Mouse (Mus musculus): ENCODE measurements at regions not wholly inside any gene's neighbourhood (a gene's known extent, or its start where the extent isn't known, plus 50 kb on each side); places are given as distances from the start of the nearest gene placed in this dataset.
A peak's percentile ranks its signal among the peaks of the same experiment; 100 is the strongest.
"Not testable (repeated sequence)": the region's sequence is repeated elsewhere in the genome, so short reads cannot be mapped to it uniquely, and the experiment has no call there.

GRCm38 (mm10) chrX:50580200-50580599 lies 151.9 kb upstream of the Olfr1324 start:
- Histone ChIP-seq H3K36me3 (ENCODE audit: control insufficient read depth) (peaks cover 4% of the 10 kb centered on the region), H3K4me3 (replicated peaks) (peak overlapping the region; percentile 24), H3K4me1 (ENCODE audit: control insufficient read depth) (no peaks in the 10 kb centered on the region), H3K9me3 (ENCODE audit: control insufficient read depth, low read length) (no peaks in the 10 kb centered on the region), H3K27me3 (ENCODE audit: control insufficient read depth) (no peaks in the 10 kb centered on the region)
- TF ChIP-seq TAL1 (IDR thresholded peaks at IDR 0.05; ENCODE audit: low read length): no peak
- no peak for TF ChIP-seq GATA1 (IDR thresholded peaks at IDR 0.05; ENCODE audit: low read length)

DNA sequence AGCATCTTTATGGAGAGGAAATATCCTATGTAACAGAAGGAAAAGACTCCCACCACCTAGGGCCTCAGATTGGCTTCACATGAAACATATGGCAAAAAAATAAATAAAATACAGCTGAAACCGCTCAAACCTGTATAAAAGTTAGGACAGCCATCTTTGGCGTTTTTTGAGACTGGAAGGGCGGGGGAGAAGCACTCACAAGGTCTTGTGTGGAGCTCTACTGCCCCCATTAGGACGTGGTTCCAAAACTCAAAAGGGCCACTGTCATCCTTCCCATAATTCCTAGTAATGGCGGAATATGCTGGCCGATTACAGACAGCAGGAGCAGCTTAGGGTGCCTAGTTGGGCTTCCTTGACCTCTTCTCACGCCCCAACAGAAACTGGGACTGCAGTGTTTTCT lies 148.5 kb upstream of the Olfr1324 start:
- H3K9me3 ChIP-seq (ENCODE audit: control insufficient read depth, low read length): no peaks in the 10 kb centered on the region
- no peaks in the 10 kb centered on the region for H3K27me3 ChIP-seq (ENCODE audit: control insufficient read depth)
- no peak for TF ChIP-seq TAL1 (IDR thresholded peaks at IDR 0.05; ENCODE audit: low read length)
- TF ChIP-seq GATA1 (IDR thresholded peaks at IDR 0.05; ENCODE audit: low read length): no peak
- H3K4me3 ChIP-seq (replicated peaks): peak overlapping the region; percentile 18
- peaks cover 4% of the 10 kb centered on the region for H3K36me3 ChIP-seq (ENCODE audit: control insufficient read depth)
- H3K4me1 ChIP-seq (ENCODE audit: control insufficient read depth): no peaks in the 10 kb centered on the region

- H3K9me3 ChIP-seq (ENCODE audit: control insufficient read depth, low read length); H3K36me3 ChIP-seq (ENCODE audit: control insufficient read depth); H3K4me1 ChIP-seq (ENCODE audit: control insufficient read depth); H3K4me3 ChIP-seq (replicated peaks); H3K27me3 ChIP-seq (ENCODE audit: control insufficient read depth): not testable (repeated sequence)
Observed at GRCm38 (mm10) chrX:50572191-50573095, 144.1 kb upstream of the Olfr1324 start.

GRCm38 (mm10) chrX:50569087-50569486 lies 140.8 kb upstream of the Olfr1324 start:
- no peaks in the 10 kb centered on the region for H3K4me1 ChIP-seq (ENCODE audit: control insufficient read depth)
- no peak overlapping the region for H3K4me3 ChIP-seq (replicated peaks)
- peaks cover 3% of the 10 kb centered on the region; the same call in 1 of the 2 replicates for H3K36me3 ChIP-seq (ENCODE audit: control insufficient read depth)
- H3K9me3 ChIP-seq (ENCODE audit: control insufficient read depth, low read length): no peaks in the 10 kb centered on the region
- no peaks in the 10 kb centered on the region for H3K27me3 ChIP-seq (ENCODE audit: control insufficient read depth)
- TF ChIP-seq TAL1 (IDR thresholded peaks at IDR 0.05; ENCODE audit: low read length): no peak
- no peak for TF ChIP-seq GATA1 (IDR thresholded peaks at IDR 0.05; ENCODE audit: low read length)

DNA sequence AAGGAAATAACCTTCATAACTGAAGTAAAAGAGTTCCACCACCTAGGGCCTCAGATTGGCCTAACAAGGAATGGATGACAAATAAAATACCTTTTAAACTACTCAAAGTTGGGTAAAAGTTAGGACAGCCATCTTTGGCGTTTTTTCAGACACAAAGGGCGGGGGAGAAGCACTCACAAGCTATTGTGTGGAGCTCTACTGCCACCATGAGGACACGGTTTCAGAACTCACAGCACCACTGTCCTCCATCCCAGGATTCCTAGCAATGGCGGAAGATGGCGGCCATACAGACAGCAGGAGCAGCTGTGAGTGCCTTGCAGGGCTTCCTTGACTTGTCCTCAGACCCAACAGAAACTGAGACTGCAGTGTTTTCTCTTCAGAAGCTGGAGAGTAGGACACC lies 138.0 kb upstream of the Olfr1324 start:
- H3K27me3 ChIP-seq (ENCODE audit: control insufficient read depth): no peaks in the 10 kb centered on the region
- H3K4me1 ChIP-seq (ENCODE audit: control insufficient read depth): no peaks in the 10 kb centered on the region
- peaks cover 3% of the 10 kb centered on the region; the same call in 1 of the 2 replicates for H3K36me3 ChIP-seq (ENCODE audit: control insufficient read depth)
- H3K4me3 ChIP-seq (replicated peaks): peak overlapping the region; percentile 26
- no peak for TF ChIP-seq GATA1 (IDR thresholded peaks at IDR 0.05; ENCODE audit: low read length)
- TF ChIP-seq TAL1 (IDR thresholded peaks at IDR 0.05; ENCODE audit: low read length): no peak
- H3K9me3 ChIP-seq (ENCODE audit: control insufficient read depth, low read length): no peaks in the 10 kb centered on the region

DNA sequence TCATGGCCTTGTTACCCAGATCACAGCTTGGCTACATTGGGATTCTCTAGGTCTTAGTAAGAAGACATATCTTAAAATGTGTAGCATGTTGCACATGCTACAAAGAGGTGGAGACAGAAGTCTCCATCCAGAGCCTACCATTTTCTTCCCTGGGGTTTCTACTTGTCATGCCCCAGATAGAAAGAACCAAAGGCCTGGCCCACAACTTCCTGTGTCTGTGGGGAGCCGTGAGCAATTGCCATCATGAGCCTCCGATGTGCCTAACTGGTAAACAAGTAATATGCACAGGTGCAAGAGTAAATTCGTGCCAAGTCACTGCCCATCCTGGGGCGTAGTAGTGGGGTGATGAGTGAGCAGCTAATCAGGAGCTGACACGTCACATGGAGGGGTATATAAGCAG lies 136.7 kb upstream of the Olfr1324 start:
- not testable (repeated sequence) for H3K27me3 ChIP-seq (ENCODE audit: control insufficient read depth); H3K9me3 ChIP-seq (ENCODE audit: control insufficient read depth, low read length); H3K4me3 ChIP-seq (replicated peaks); H3K36me3 ChIP-seq (ENCODE audit: control insufficient read depth); H3K4me1 ChIP-seq (ENCODE audit: control insufficient read depth)

GRCm38 (mm10) chrX:50560915-50561314 lies 132.6 kb upstream of the Olfr1324 start:
- H3K27me3 ChIP-seq (ENCODE audit: control insufficient read depth): no peaks in the 10 kb centered on the region
- H3K4me1 ChIP-seq (ENCODE audit: control insufficient read depth): no peaks in the 10 kb centered on the region
- H3K9me3 ChIP-seq (ENCODE audit: control insufficient read depth, low read length): no peaks in the 10 kb centered on the region
- no peaks in the 10 kb centered on the region for H3K36me3 ChIP-seq (ENCODE audit: control insufficient read depth)
- TF ChIP-seq GATA1 (IDR thresholded peaks at IDR 0.05; ENCODE audit: low read length) (no peak), TAL1 (IDR thresholded peaks at IDR 0.05; ENCODE audit: low read length) (no peak)
- no peak overlapping the region for H3K4me3 ChIP-seq (replicated peaks)

GRCm38 (mm10) chrX:50550297-50550696 lies 122.0 kb upstream of the Olfr1324 start:
- Histone ChIP-seq H3K9me3 (ENCODE audit: control insufficient read depth, low read length) (no peaks in the 10 kb centered on the region), H3K4me3 (replicated peaks) (peak overlapping the region; percentile 48), H3K4me1 (ENCODE audit: control insufficient read depth) (no peaks in the 10 kb centered on the region), H3K36me3 (ENCODE audit: control insufficient read depth) (no peaks in the 10 kb centered on the region), H3K27me3 (ENCODE audit: control insufficient read depth) (no peaks in the 10 kb centered on the region)
- TF ChIP-seq TAL1 (IDR thresholded peaks at IDR 0.05; ENCODE audit: low read length) (no peak), GATA1 (IDR thresholded peaks at IDR 0.05; ENCODE audit: low read length) (no peak)

DNA sequence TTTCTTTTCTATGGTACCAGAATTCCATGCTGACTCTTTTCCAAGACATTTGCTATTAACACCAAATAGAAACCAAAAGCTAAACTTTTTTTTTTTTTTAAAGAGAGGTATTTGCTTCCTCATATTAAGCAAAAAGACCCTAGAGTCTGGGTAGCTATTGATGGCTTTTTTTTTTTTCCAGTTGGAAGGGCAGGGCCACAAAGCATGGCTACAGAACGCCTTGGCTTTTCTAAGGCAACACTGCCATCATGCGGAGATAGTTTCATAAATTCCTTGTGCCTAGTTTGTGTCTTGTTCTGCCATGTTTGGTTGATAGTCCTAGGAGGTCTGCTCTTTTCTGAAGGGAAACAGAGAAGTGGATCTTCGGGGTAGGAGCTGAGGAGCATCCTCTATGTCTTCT lies 121.4 kb upstream of the Olfr1324 start:
- Histone ChIP-seq H3K9me3 (ENCODE audit: control insufficient read depth, low read length) (no peaks in the 10 kb centered on the region), H3K36me3 (ENCODE audit: control insufficient read depth) (no peaks in the 10 kb centered on the region), H3K4me1 (ENCODE audit: control insufficient read depth) (no peaks in the 10 kb centered on the region), H3K27me3 (ENCODE audit: control insufficient read depth) (no peaks in the 10 kb centered on the region), H3K4me3 (replicated peaks) (peak overlapping the region; percentile 48)
- TF ChIP-seq GATA1 (IDR thresholded peaks at IDR 0.05; ENCODE audit: low read length): no peak
- TF ChIP-seq TAL1 (IDR thresholded peaks at IDR 0.05; ENCODE audit: low read length): no peak

GRCm38 (mm10) chrX:50537785-50538159 lies 109.5 kb upstream of the Olfr1324 start:
- not testable (repeated sequence) for H3K4me1 ChIP-seq (ENCODE audit: control insufficient read depth); H3K27me3 ChIP-seq (ENCODE audit: control insufficient read depth); H3K9me3 ChIP-seq (ENCODE audit: control insufficient read depth, low read length); H3K36me3 ChIP-seq (ENCODE audit: control insufficient read depth)
- H3K4me3 ChIP-seq (replicated peaks): peak overlapping the region; percentile 60
